In genomic region chr4:83656571-83656970, GRCm38 (mm10) we compare ENCODE assay signal across 9 mouse cellular contexts.
DNase-seq lines count a peak whose midpoint lies in the region; ATAC-seq lines count a peak whose summit lies in the region.
"Had no signal": no experiment of that assay in that cellular context is flagged by ENCODE, and none has a peak within 500 bp of the region (broad histone marks: within the 10 kb centered on the region; RNA-seq: fewer than 3 reads in every experiment).

No protein-coding gene starts in this region.

- peak; percentile 92 for ATAC-seq in neural tube, embryonic 13.5 days (ENCODE audit: low read depth)

- H3K4me2 ChIP-seq in neural tube, embryonic 13.5 days, result peak overlapping the region; percentile 44
- H3K4me2 ChIP-seq: liver, embryonic 15.5 days had no signal

- H3K27me3 ChIP-seq in neural tube, embryonic 13.5 days, result no peaks in the 10 kb centered on the region
- H3K27me3 ChIP-seq: liver, embryonic 15.5 days had no signal

- DNase-seq in R1 (ENCODE audit: low read depth, low spot score), result peak; percentile 27
- DNase-seq in adrenal gland, postnatal 36 days, result peak; percentile 44 to 48
- peak; percentile 33 for DNase-seq in forelimb bud, embryonic 11.5 days (ENCODE audit: low read depth, low spot score)
- peak; percentile 27 to 34 for DNase-seq in kidney, postnatal 36 days
- DNase-seq in spleen, adult 18-20 months, result no peak
- no peak for DNase-seq in urinary bladder, adult 2 months (ENCODE audit: low spot score)
- no peak for DNase-seq in frontal cortex, postnatal 25 days (ENCODE audit: low spot score in 2 of 2)

- peak overlapping the region; percentile 13 for H3K4me3 ChIP-seq in neural tube, embryonic 13.5 days
- H3K4me3 ChIP-seq: liver, embryonic 15.5 days had no signal

- WGBS in neural tube, embryonic 13.5 days, result 3% methylated on average over 10 of the region's 10 CpGs

- H3K36me3 ChIP-seq in neural tube, embryonic 13.5 days, result no peaks in the 10 kb centered on the region
- H3K36me3 ChIP-seq: liver, embryonic 15.5 days had no signal

- peak overlapping the region; percentile 27; the same call in 1 of the 2 replicates for H3K9ac ChIP-seq in neural tube, embryonic 13.5 days
- H3K9ac ChIP-seq: liver, embryonic 15.5 days had no signal

- H3K4me1 ChIP-seq in neural tube, embryonic 13.5 days (replicated peaks), result peaks cover 10% of the 10 kb centered on the region
- H3K4me1 ChIP-seq: liver, embryonic 15.5 days had no signal

- peak overlapping the region; percentile 29; the same call in 1 of the 2 replicates for H3K27ac ChIP-seq in neural tube, embryonic 13.5 days (replicated peaks)
- H3K27ac ChIP-seq: liver, embryonic 15.5 days had no signal

- no peaks in the 10 kb centered on the region for H3K9me3 ChIP-seq in neural tube, embryonic 13.5 days
- H3K9me3 ChIP-seq: liver, embryonic 15.5 days had no signal

Comparison
In these comparisons a context has a peak if more than half of its experiments do, and no peak if none do; other contexts are left out.
1. DNase-seq: peak in R1 (single experiment), adrenal gland, postnatal 36 days (2 of 2), forelimb bud, embryonic 11.5 days (single experiment) and kidney, postnatal 36 days (2 of 2); none in spleen, adult 18-20 months (0 of 2), urinary bladder, adult 2 months (single experiment) and frontal cortex, postnatal 25 days (0 of 2).